Mouse (Mus musculus) heart, postnatal 0 days (tissue): ENCODE measurements around the gene Pcsk5.

Experiments
- CTCF ChIP-seq: IDR thresholded peaks from 2 replicates; pipeline ENCODE4 v1.5.1; 2016; ENCODE audit warnings: antibody characterized with exemption, control low read depth, low read depth
- EP300 ChIP-seq: IDR thresholded peaks from 2 replicates; pipeline ENCODE4 v1.6.1; 2016; ENCODE audit warnings: antibody characterized with exemption, low read depth

DNA sequence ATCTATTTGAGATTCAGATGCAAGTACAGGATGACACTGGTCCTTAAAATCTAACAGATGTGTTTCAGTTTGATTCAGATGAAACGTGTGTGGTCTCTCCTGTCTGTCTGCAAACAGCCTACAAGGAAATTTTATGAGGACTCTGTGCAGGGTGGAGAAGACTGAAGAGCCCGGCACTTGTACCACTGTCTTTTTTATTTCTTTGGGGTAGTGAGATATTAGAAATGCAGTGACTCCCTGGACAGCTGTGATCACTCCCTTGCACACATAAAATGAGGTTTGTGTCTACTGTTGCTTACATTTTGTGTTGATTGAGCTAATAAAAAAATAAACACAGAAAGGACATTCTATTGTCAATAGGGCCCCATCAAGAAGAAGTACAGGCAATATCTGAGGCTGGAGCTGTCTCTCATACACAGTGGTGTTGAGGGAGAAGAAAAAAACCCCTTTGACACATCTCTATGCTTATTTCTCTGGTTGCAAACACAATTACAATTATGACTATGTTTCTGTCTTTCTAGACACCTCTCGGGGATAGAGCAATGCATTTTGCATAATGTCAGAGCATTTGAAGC is 29.0 kb upstream of the Pcsk5 start:
- TF ChIP-seq CTCF: no peak
- no peak for TF ChIP-seq EP300
